Mouse (Mus musculus): ENCODE results near the gene Nol9.

GRCm38 (mm10) chr4:152002063-152002462 is 37.1 kb upstream of the Nol9 start:
- TF ChIP-seq CTCF (IDR thresholded peaks at IDR 0.05; ENCODE audit: borderline replicate concordance, control insufficient read depth, extremely low read depth, insufficient read depth, low read length, poor library complexity) (no peak), POLR2A (IDR thresholded peaks at IDR 0.05; ENCODE audit: control insufficient read depth, extremely low read depth, insufficient read depth, low read length, poor library complexity) (no peak)
